Mouse (Mus musculus): ENCODE data around the gene Tcam1.

DNA sequence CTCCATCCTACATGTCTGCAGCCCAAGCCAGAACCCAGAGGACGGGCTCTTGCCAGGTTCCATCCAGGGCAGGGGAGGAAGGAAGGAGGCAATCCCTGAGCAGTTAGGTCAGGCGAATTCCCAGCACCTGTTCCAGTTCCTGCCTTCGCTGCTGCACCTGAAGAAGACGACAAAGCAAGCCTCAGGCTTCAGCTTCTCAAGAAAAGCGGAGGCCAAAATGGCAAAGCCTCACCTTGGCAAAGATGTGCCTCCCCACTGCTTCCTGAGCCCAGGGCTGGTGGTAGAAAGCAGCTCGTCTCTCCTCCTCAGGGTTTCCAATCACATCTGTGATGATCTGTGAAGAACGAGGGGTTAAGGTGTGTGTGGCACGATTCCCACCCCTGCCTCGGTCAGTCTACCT lies 12.5 kb upstream of the Tcam1 start:
- TF ChIP-seq RCOR1 (IDR thresholded peaks at IDR 0.05; ENCODE audit: low read depth, low read length) (no peak), POLR2A (IDR thresholded peaks at IDR 0.05; ENCODE audit: control insufficient read depth in 1 of 2, insufficient read depth in 1 of 2, low read depth in 1 of 2, low read length in 2 of 2, poor library complexity in 1 of 2) (no peak; a peak in 2 of 4 replicates), EP300 (IDR thresholded peaks at IDR 0.05; ENCODE audit: low read depth in 1 of 2, low read length in 2 of 2) (no peak), BHLHE40 (IDR thresholded peaks at IDR 0.05; ENCODE audit: borderline replicate concordance, low read depth, low read length) (no peak), MYB (IDR thresholded peaks at IDR 0.05; ENCODE audit: low read depth, low read length) (no peak), GATA1 (IDR thresholded peaks at IDR 0.05; ENCODE audit: low read depth, low read length) (no peak), MAZ (IDR thresholded peaks at IDR 0.05; ENCODE audit: low read depth, low read length) (no peak)
